Mouse (Mus musculus) left cerebral cortex, adult 8-10 months (tissue): Measurements from ENCODE around the gene Rassf2. TPM values are rescaled to one million over a fixed set of nuclear protein-coding genes. Genes with fewer than 3 reads are reported as not detected.
A peak's percentile ranks its signal among the peaks of the same experiment; 100 is the strongest.

ENCODE experiments used
- DNase-seq, 2 experiments: peaks; one replicate each; pipeline ENCODE4 v3.0.0; 2022; ENCODE audit warnings: low spot score in 2 of 2
- total RNA-seq, 4 experiments: library from RNA; stranded (reverse); gene quantifications; 2 replicates each; pipeline ENCODE4 v1.2.4; 2022

Rassf2 gene
- total RNA-seq = 10 to 100 TPM; 50.7 to 55.7 (median 53.8) TPM

- DNase-seq = peak; percentile 50 to 85
Observed at GRCm38 (mm10) chr2:132029646-132030417, at the start of gene Rassf2. Rassf2 (minus strand) TSS chr2:132030258.

- DNase-seq = no peak
Observed at GRCm38 (mm10) chr2:132079139-132079538, 49.1 kb upstream of the Rassf2 start.

- DNase-seq = no peak
Observed at GRCm38 (mm10) chr2:132073052-132073451, 43.0 kb upstream of the Rassf2 start.

- no peak for DNase-seq
Observed at GRCm38 (mm10) chr2:132069985-132070735, 40.1 kb upstream of the Rassf2 start.

- no peak for DNase-seq
Observed at GRCm38 (mm10) chr2:132064185-132064831, 34.2 kb upstream of the Rassf2 start.

GRCm38 (mm10) chr2:132063776-132064175 lies 33.7 kb upstream of the Rassf2 start:
- no peak for DNase-seq

GRCm38 (mm10) chr2:132061884-132062283 lies 31.8 kb upstream of the Rassf2 start:
- DNase-seq = no peak

- no peak for DNase-seq
Observed at GRCm38 (mm10) chr2:132059919-132060318, 29.9 kb upstream of the Rassf2 start.

GRCm38 (mm10) chr2:132055349-132055753 lies 25.3 kb upstream of the Rassf2 start:
- DNase-seq = no peak

GRCm38 (mm10) chr2:132053824-132054223 lies 23.8 kb upstream of the Rassf2 start:
- DNase-seq = no peak

- DNase-seq = no peak
Observed at GRCm38 (mm10) chr2:132051798-132052197, 21.7 kb upstream of the Rassf2 start.

GRCm38 (mm10) chr2:132049921-132050320 lies 19.9 kb upstream of the Rassf2 start:
- no peak for DNase-seq

GRCm38 (mm10) chr2:132049491-132049890 lies 19.4 kb upstream of the Rassf2 start:
- DNase-seq = no peak

- no peak for DNase-seq
Observed at GRCm38 (mm10) chr2:132048143-132048772, 18.2 kb upstream of the Rassf2 start.

GRCm38 (mm10) chr2:132047364-132047763 lies 17.3 kb upstream of the Rassf2 start:
- no peak for DNase-seq

- no peak for DNase-seq
Observed at GRCm38 (mm10) chr2:132046659-132047058, 16.6 kb upstream of the Rassf2 start.

- no peak for DNase-seq
Observed at GRCm38 (mm10) chr2:132044320-132045274, 14.5 kb upstream of the Rassf2 start.

GRCm38 (mm10) chr2:132043101-132043621 lies 13.1 kb upstream of the Rassf2 start:
- DNase-seq = peak in 1 of 2 experiments; percentile 65

GRCm38 (mm10) chr2:132039894-132040293 lies 9.8 kb upstream of the Rassf2 start:
- no peak for DNase-seq

GRCm38 (mm10) chr2:132036326-132036725 lies 6.3 kb upstream of the Rassf2 start:
- no peak for DNase-seq
